Mouse (Mus musculus) MEL (cell line): ENCODE measurements around the gene Hacl1. TPM values are rescaled to one million over a fixed set of nuclear protein-coding genes. Genes with fewer than 3 reads are reported as not detected.

Source experiments
- DNase-seq: peaks from one replicate; pipeline ENCODE4 v3.0.0; 2011; ENCODE audit warnings: low read depth, low spot score
- H3K27ac ChIP-seq: 2 replicates; pipeline ENCODE4 v1.5.1; 2012; ENCODE audit warnings: low read depth, mild to moderate bottlenecking, control low read depth, low read length, moderate library complexity; ENCODE audit not compliant: control insufficient read depth
- H3K27me3 ChIP-seq, 2 experiments: fragments of 150-350 bp in 1 of 2; sonication (generic) in 1 of 2; 2 replicates each; pipeline ENCODE4 v1.6.1; 2012; ENCODE audit warnings: low read length in 2 of 2, mild to moderate bottlenecking in 2 of 2, improper control_type of control experiment in 1 of 2, moderate library complexity in 1 of 2; ENCODE audit not compliant: insufficient read depth in 2 of 2, control insufficient read depth in 1 of 2
- H3K36me3 ChIP-seq, 2 experiments: 2 replicates each; pipeline ENCODE4 v1.6.1; 2012 to 2014; ENCODE audit warnings: low read length in 2 of 2, improper control_type of control experiment in 1 of 2, inconsistent platforms in 1 of 2, mild to moderate bottlenecking in 1 of 2; ENCODE audit not compliant: insufficient read depth in 2 of 2, control insufficient read depth in 1 of 2
- H3K4me1 ChIP-seq, 2 experiments: fragments of 150-350 bp in 1 of 2; sonication (generic) in 1 of 2; 2 replicates each; pipeline ENCODE4 v1.6.1; 2012; ENCODE audit warnings: low read length in 2 of 2, improper control_type of control experiment in 1 of 2, mild to moderate bottlenecking in 1 of 2; ENCODE audit not compliant: insufficient read depth in 2 of 2, control insufficient read depth in 1 of 2
- H3K4me3 ChIP-seq, 2 experiments: fragments of 150-350 bp in 1 of 2; sonication (generic) in 1 of 2; 2 replicates each; pipeline ENCODE4 v1.5.1; 2012; ENCODE audit warnings: low read depth in 2 of 2, low read length in 2 of 2, mild to moderate bottlenecking in 2 of 2, moderate library complexity in 2 of 2, control low read depth in 1 of 2, improper control_type of control experiment in 1 of 2; ENCODE audit not compliant: control insufficient read depth in 1 of 2, insufficient read depth in 1 of 2
- H3K79me2 ChIP-seq: 2 replicates; pipeline ENCODE4 v1.6.1; 2012; ENCODE audit warnings: mild to moderate bottlenecking, low read length, moderate library complexity; ENCODE audit not compliant: control insufficient read depth, poor library complexity, insufficient read depth
- H3K9ac ChIP-seq: 2 replicates; pipeline ENCODE4 v1.6.1; 2012; ENCODE audit warnings: low read depth, mild to moderate bottlenecking, control low read depth, low read length, moderate library complexity; ENCODE audit not compliant: control insufficient read depth, poor library complexity, severe bottlenecking
- H3K9me3 ChIP-seq: fragments of 150-350 bp; sonication (generic); replicated peaks from 2 replicates; pipeline ENCODE4 v1.6.1; 2012; ENCODE audit warnings: mild to moderate bottlenecking, low read length, improper control_type of control experiment, moderate library complexity; ENCODE audit not compliant: insufficient read depth
- BHLHE40 ChIP-seq: IDR thresholded peaks from 2 replicates; pipeline ENCODE4 v1.6.1; 2012; ENCODE audit warnings: low read depth, mild to moderate bottlenecking, inconsistent platforms, low read length, improper control_type of control experiment, borderline replicate concordance
- CHD1 ChIP-seq: IDR thresholded peaks from 2 replicates; pipeline ENCODE4 v1.6.1; 2012; ENCODE audit warnings: low read depth, mild to moderate bottlenecking, inconsistent platforms, low read length, improper control_type of control experiment
- E2F4 ChIP-seq: IDR thresholded peaks from 2 replicates; pipeline ENCODE4 v1.6.1; 2011; ENCODE audit warnings: low read depth, low read length, improper control_type of control experiment, borderline replicate concordance
- ELF1 ChIP-seq: IDR thresholded peaks from 2 replicates; pipeline ENCODE4 v1.6.1; 2014; ENCODE audit warnings: low read depth, mild to moderate bottlenecking, inconsistent platforms, low read length, improper control_type of control experiment, moderate library complexity
- ETS1 ChIP-seq: IDR thresholded peaks from 2 replicates; pipeline ENCODE4 v1.6.1; 2012; ENCODE audit warnings: low read depth, mild to moderate bottlenecking, inconsistent platforms, low read length, improper control_type of control experiment, moderate library complexity
- HCFC1 ChIP-seq: IDR thresholded peaks from 2 replicates; pipeline ENCODE4 v1.6.1; 2012; ENCODE audit warnings: low read depth, mild to moderate bottlenecking, inconsistent platforms, low read length, improper control_type of control experiment, moderate library complexity
- JUND ChIP-seq: IDR thresholded peaks from 2 replicates; pipeline ENCODE4 v1.6.1; 2011; ENCODE audit warnings: low read depth, mild to moderate bottlenecking, improper control_type of control experiment, low read length
- KAT2A ChIP-seq: conservative IDR thresholded peaks from 2 replicates; pipeline ENCODE4 v1.6.1; 2012; ENCODE audit warnings: low read depth, low read length, improper control_type of control experiment, inconsistent platforms
- MAFK ChIP-seq: IDR thresholded peaks from 2 replicates; pipeline ENCODE4 v1.6.1; 2011; ENCODE audit warnings: low read depth, mild to moderate bottlenecking, low read length, improper control_type of control experiment, borderline replicate concordance
- MYB ChIP-seq: IDR thresholded peaks from 2 replicates; pipeline ENCODE4 v1.6.1; 2011; ENCODE audit warnings: mild to moderate bottlenecking, low read depth, low read length, improper control_type of control experiment
- NRF1 ChIP-seq: IDR thresholded peaks from 2 replicates; pipeline ENCODE4 v1.6.1; 2014; ENCODE audit warnings: low read depth, mild to moderate bottlenecking, inconsistent platforms, low read length, improper control_type of control experiment, moderate library complexity; ENCODE audit not compliant: poor library complexity, insufficient read depth, severe bottlenecking
- POLR2A ChIP-seq, 2 experiments: IDR thresholded peaks; 2 replicates each; pipeline ENCODE4 v1.6.1; 2011 to 2012; ENCODE audit warnings: low read length in 2 of 2, mild to moderate bottlenecking in 2 of 2, control low read depth in 1 of 2, improper control_type of control experiment in 1 of 2, low read depth in 1 of 2, moderate library complexity in 1 of 2; ENCODE audit not compliant: control insufficient read depth in 1 of 2, insufficient read depth in 1 of 2, poor library complexity in 1 of 2
- POLR2AphosphoS5 ChIP-seq: IDR thresholded peaks from 2 replicates; pipeline ENCODE4 v1.6.1; 2012; ENCODE audit warnings: low read depth, borderline replicate concordance, mild to moderate bottlenecking, inconsistent platforms, low read length, moderate library complexity, mixed read lengths
- RAD21 ChIP-seq: IDR thresholded peaks from 2 replicates; pipeline ENCODE4 v1.6.1; 2011; ENCODE audit warnings: mild to moderate bottlenecking, low read depth, low read length, improper control_type of control experiment
- RCOR1 ChIP-seq: IDR thresholded peaks from 2 replicates; pipeline ENCODE4 v1.6.1; 2012; ENCODE audit warnings: low read depth, mild to moderate bottlenecking, inconsistent platforms, low read length, improper control_type of control experiment
- SIN3A ChIP-seq: IDR thresholded peaks from 2 replicates; pipeline ENCODE4 v1.6.1; 2012; ENCODE audit warnings: low read length, improper control_type of control experiment, inconsistent platforms
- TBP ChIP-seq: IDR thresholded peaks from 2 replicates; pipeline ENCODE4 v1.8.0; 2011; ENCODE audit warnings: low read depth, low read length, improper control_type of control experiment
- ZMIZ1 ChIP-seq: IDR thresholded peaks from 2 replicates; pipeline ENCODE4 v1.6.1; 2012; ENCODE audit warnings: low read depth, mild to moderate bottlenecking, inconsistent platforms, low read length, improper control_type of control experiment, moderate library complexity
- polyA plus RNA-seq, 2 experiments: library from polyadenylated mRNA; stranded (reverse) in 1 of 2; unstranded in 1 of 2; fragments of >175 nt in 1 of 2; fragments of >200 nt in 1 of 2; gene quantifications; 2 replicates each; pipeline versions ENCODE4 v1.2.1 to v1.2.4; 2012; ENCODE audit warnings: low replicate concordance in 2 of 2, low read depth in 1 of 2; ENCODE audit not compliant: insufficient read length in 2 of 2, insufficient read depth in 1 of 2, missing spikeins in 1 of 2
- total RNA-seq: library from RNA; depleted of rRNA; stranded (reverse); fragments of 300-350 nt; gene quantifications from 2 replicates; pipeline ENCODE4 v1.2.3, GENCODE M21; 2012

The Hacl1 gene
- total and polyA plus RNA-seq, 3 experiments = 7.7 to 13.3 TPM; not detected in 1

- no peaks in the 10 kb centered on the region; a peak in 1 of 4 replicates for H3K36me3 ChIP-seq
- no peaks in the 10 kb centered on the region for H3K4me1 ChIP-seq
- H3K79me2 ChIP-seq = no peaks in the 10 kb centered on the region
- no peak overlapping the region for H3K9ac ChIP-seq
- TF ChIP-seq SIN3A = no peak
- no peak for TF ChIP-seq RAD21
- TF ChIP-seq JUND = no peak
- TF ChIP-seq POLR2AphosphoS5 = no peak
- no peak for TF ChIP-seq E2F4
- TF ChIP-seq KAT2A = no peak
- TF ChIP-seq NRF1 = no peak
- TF ChIP-seq MAFK = no peak
- no peak for TF ChIP-seq ZMIZ1
- TF ChIP-seq RCOR1 = no peak
- no peak for TF ChIP-seq MYB
- TF ChIP-seq CHD1 = no peak
- TF ChIP-seq HCFC1 = no peak
- TF ChIP-seq ETS1 = no peak
- no peak for TF ChIP-seq ELF1
- H3K4me3 ChIP-seq = no peak overlapping the region
- H3K27ac ChIP-seq = no peak overlapping the region
- H3K27me3 ChIP-seq = no peaks in the 10 kb centered on the region
- no peaks in the 10 kb centered on the region for H3K9me3 ChIP-seq
- DNase-seq = no peak
These were observed 44.7 kb downstream of the Hacl1 start for GRCm38 (mm10) chr14:31596408-31596807.

- Histone ChIP-seq H3K9ac (no peak overlapping the region), H3K9me3 (no peaks in the 10 kb centered on the region), H3K27me3 (no peaks in the 10 kb centered on the region), H3K4me3 (no peak overlapping the region), H3K79me2 (no peaks in the 10 kb centered on the region), H3K4me1 (no peaks in the 10 kb centered on the region), H3K27ac (no peak overlapping the region), H3K36me3 (no peaks in the 10 kb centered on the region; a peak in 1 of 4 replicates)
- TF ChIP-seq TBP (no peak), BHLHE40 (no peak), POLR2A (IDR thresholded peaks at IDR 0.05; ENCODE audit: control insufficient read depth in 1 of 2, insufficient read depth in 1 of 2, low read depth in 1 of 2, low read length in 2 of 2, poor library complexity in 1 of 2) (no peak), NRF1 (no peak), RAD21 (no peak)
- DNase-seq = no peak
These were observed 46.4 kb downstream of the Hacl1 start for GRCm38 (mm10) chr14:31594693-31595092.
